Mouse (Mus musculus) cortical plate, adult 2 months (tissue): ENCODE results near the gene Kctd11.

Source experiments
- CTCF ChIP-seq: fragments of 200-500 bp; IDR thresholded peaks from 2 replicates; pipeline ENCODE4 v1.5.1; 2011; ENCODE audit warnings: mild to moderate bottlenecking, control low read depth, low read length; ENCODE audit not compliant: insufficient read depth; ENCODE audit errors: extremely low read depth
- POLR2A ChIP-seq: fragments of 200-500 bp; IDR thresholded peaks from 2 replicates; pipeline ENCODE4 v1.6.1; 2011; ENCODE audit warnings: mild to moderate bottlenecking, low read length, control low read depth; ENCODE audit not compliant: insufficient read depth; ENCODE audit errors: extremely low read depth

DNA sequence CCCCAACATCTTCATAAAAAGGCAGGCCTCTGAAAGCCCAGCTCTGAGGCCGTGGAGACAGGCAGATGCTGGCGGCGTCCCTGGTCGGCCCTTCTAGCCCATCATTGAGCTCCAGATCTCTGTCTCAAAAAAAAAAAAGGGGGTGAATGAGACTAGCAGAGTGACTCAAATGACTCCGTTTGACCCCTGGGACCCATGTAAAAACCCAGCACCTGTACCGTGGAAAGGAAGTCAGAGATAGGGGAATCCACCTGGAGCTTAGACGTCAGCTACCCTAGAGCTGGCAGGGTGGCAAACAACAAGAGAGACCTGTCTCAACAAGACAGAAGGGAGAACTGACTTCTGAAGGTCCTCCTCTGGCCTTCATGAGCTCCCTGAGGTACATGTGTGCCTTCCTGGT is 9.4 kb downstream of the Kctd11 start:
- TF ChIP-seq POLR2A: no peak
- no peak for TF ChIP-seq CTCF
